Mouse (Mus musculus) G1E (cell line): ENCODE results near the gene Slc35f6. TPM values are rescaled to one million over a fixed set of nuclear protein-coding genes. Genes with fewer than 3 reads are reported as not detected.
"Not testable (repeated sequence)": the region's sequence is repeated elsewhere in the genome, so short reads cannot be mapped to it uniquely, and the experiment has no call there.

ENCODE experiments used
- ATAC-seq: 2 replicates; pipeline ENCODE4 v1.8.0; 2016; ENCODE audit warnings: mild to moderate bottlenecking; ENCODE audit not compliant: insufficient number of reproducible peaks, poor library complexity, low FRiP score, severe bottlenecking; ENCODE audit errors: extremely low read depth
- DNase-seq: peaks from one replicate; pipeline ENCODE4 v3.0.0; 2012; ENCODE audit warnings: low spot score
- H3K27me3 ChIP-seq: 2 replicates; pipeline ENCODE4 v1.6.1; 2012; ENCODE audit warnings: mild to moderate bottlenecking, low read length, inconsistent platforms; ENCODE audit not compliant: insufficient read depth
- H3K36me3 ChIP-seq: replicated peaks from 2 replicates; pipeline ENCODE3; 2012; ENCODE audit warnings: mild to moderate bottlenecking, inconsistent platforms
- H3K4me1 ChIP-seq: 2 replicates; pipeline ENCODE4 v1.6.1; 2012; ENCODE audit warnings: low read depth, low read length, inconsistent platforms, mixed read lengths; ENCODE audit not compliant: insufficient read depth
- H3K4me3 ChIP-seq: 2 replicates; pipeline ENCODE4 v1.5.1; 2012; ENCODE audit warnings: low read depth, mild to moderate bottlenecking, inconsistent platforms, low read length, moderate library complexity, mixed read lengths
- H3K9me3 ChIP-seq: replicated peaks from 2 replicates; pipeline ENCODE4 v1.6.1; 2012; ENCODE audit warnings: inconsistent platforms
- CTCF ChIP-seq: IDR thresholded peaks from 2 replicates; pipeline ENCODE4 v1.5.1; 2012; ENCODE audit warnings: low read depth, low read length, inconsistent platforms, mixed read lengths
- GATA1 ChIP-seq: IDR thresholded peaks from 2 replicates; pipeline ENCODE4 v1.6.1; 2012; ENCODE audit warnings: borderline replicate concordance, low read length, inconsistent platforms, mixed read lengths
- GATA2 ChIP-seq: IDR thresholded peaks from 2 replicates; pipeline ENCODE4 v1.6.1; 2012; ENCODE audit warnings: low read depth, low read length, inconsistent platforms, borderline replicate concordance
- POLR2AphosphoS5 ChIP-seq: IDR thresholded peaks from 2 replicates; pipeline ENCODE4 v1.6.1; 2012; ENCODE audit warnings: low read depth, low read length, inconsistent platforms; ENCODE audit not compliant: insufficient replicate concordance
- TAL1 ChIP-seq: conservative IDR thresholded peaks from 2 replicates; pipeline ENCODE4 v1.6.1; 2012; ENCODE audit warnings: low read depth, low read length, inconsistent platforms, mixed read lengths
- polyA plus RNA-seq: library from polyadenylated mRNA; stranded (reverse); fragments of >175 nt; gene quantifications from 2 replicates; pipeline ENCODE4 v1.2.3, GENCODE M21; 2012
- total RNA-seq, 2 experiments: library from RNA; stranded (forward) in 1 of 2; stranded (reverse) in 1 of 2; fragments of 200-1000 nt in 1 of 2; fragments of >200 nt in 1 of 2; fragmentation: Nextera tagmentation in 1 of 2; gene quantifications; 2 replicates each; pipeline ENCODE4 v1.2.3; 2014 to 2017

Gene Slc35f6
- total and polyA plus RNA-seq, 3 experiments = 10.6 to 15.3 (median 11.9) TPM

GRCm38 (mm10) chr5:30686781-30687180 lies 39.0 kb downstream of the Slc35f6 start:
- Histone ChIP-seq H3K27me3 (peaks cover 9% of the 10 kb centered on the region), H3K36me3 (no peaks in the 10 kb centered on the region), H3K4me3 (no peak overlapping the region), H3K9me3 (no peaks in the 10 kb centered on the region), H3K4me1 (no peaks in the 10 kb centered on the region)
- ATAC-seq (no peak), DNase-seq (no peak)
- TF ChIP-seq POLR2AphosphoS5 (no peak), CTCF (peak; percentile 26; the same call in 1 of the 2 replicates)

- Histone ChIP-seq H3K4me3 (no peak overlapping the region), H3K4me1 (peaks cover 2% of the 10 kb centered on the region; the same call in 1 of the 2 replicates), H3K36me3 (no peaks in the 10 kb centered on the region), H3K27me3 (peaks cover 12% of the 10 kb centered on the region; the same call in 1 of the 2 replicates), H3K9me3 (no peaks in the 10 kb centered on the region)
- TF ChIP-seq GATA1 = no peak
- no peak for TF ChIP-seq CTCF
- TF ChIP-seq GATA2 = no peak
- no peak for TF ChIP-seq TAL1
- no peak for TF ChIP-seq POLR2AphosphoS5
- DNase-seq (no peak), ATAC-seq (no peak)
These were observed 52.7 kb downstream of the Slc35f6 start for GRCm38 (mm10) chr5:30700361-30701000.

- H3K9me3 ChIP-seq, H3K4me3 ChIP-seq, DNase-seq, H3K4me1 ChIP-seq, H3K36me3 ChIP-seq, ATAC-seq: not testable (repeated sequence)
- H3K27me3 ChIP-seq = peaks cover 11% of the 10 kb centered on the region; the same call in 1 of the 2 replicates
These were observed 53.6 kb downstream of the Slc35f6 start for GRCm38 (mm10) chr5:30701373-30701772.

GRCm38 (mm10) chr5:30701866-30702265 lies 54.1 kb downstream of the Slc35f6 start:
- Histone ChIP-seq H3K36me3 (no peaks in the 10 kb centered on the region), H3K4me1 (peaks cover 2% of the 10 kb centered on the region), H3K27me3 (peaks cover 13% of the 10 kb centered on the region), H3K4me3 (no peak overlapping the region), H3K9me3 (peaks cover under 1% of the 10 kb centered on the region)
- ATAC-seq (no peak), DNase-seq (no peak)
- TF ChIP-seq GATA1 = no peak
- TF ChIP-seq CTCF = no peak
- no peak for TF ChIP-seq POLR2AphosphoS5
- no peak for TF ChIP-seq GATA2
- no peak for TF ChIP-seq TAL1

Other genes starting within 250 kb of the Slc35f6 start
- not detected in 2 replicates for gene Otof, start 186.0 kb upstream of the Slc35f6 start, total RNA-seq (2014; fragmentation: Nextera tagmentation)
- under 0.01 TPM in 2 replicates for gene Otof, start 186.0 kb upstream of the Slc35f6 start, total RNA-seq (2017)
- not detected in 2 replicates for gene Otof, start 186.0 kb upstream of the Slc35f6 start, polyA plus RNA-seq
- not detected in 2 replicates for gene 1700001C02Rik, start 181.9 kb upstream of the Slc35f6 start, total RNA-seq (2014; fragmentation: Nextera tagmentation)
- gene 1700001C02Rik, start 181.9 kb upstream of the Slc35f6 start, total RNA-seq (2017) = not detected in 2 replicates
- not detected in 2 replicates for gene 1700001C02Rik, start 181.9 kb upstream of the Slc35f6 start, polyA plus RNA-seq
- not detected in 2 replicates for gene Cib4, start 102.1 kb upstream of the Slc35f6 start, total RNA-seq (2014; fragmentation: Nextera tagmentation)
- gene Cib4, start 102.1 kb upstream of the Slc35f6 start, total RNA-seq (2017) = not detected in 2 replicates
- gene Cib4, start 102.1 kb upstream of the Slc35f6 start, polyA plus RNA-seq = not detected in 2 replicates
- not detected in 2 replicates for gene Kcnk3, start 59.8 kb upstream of the Slc35f6 start, total RNA-seq (2014; fragmentation: Nextera tagmentation)
- gene Kcnk3, start 59.8 kb upstream of the Slc35f6 start, total RNA-seq (2017) = 0.06 and 0.16 TPM in 2 replicates
- not detected in 2 replicates for gene Kcnk3, start 59.8 kb upstream of the Slc35f6 start, polyA plus RNA-seq
- gene Cenpa, start 18.8 kb downstream of the Slc35f6 start, total RNA-seq (2014; fragmentation: Nextera tagmentation) = 165 and 203 TPM in 2 replicates
- 113 and 114 TPM in 2 replicates for gene Cenpa, start 18.8 kb downstream of the Slc35f6 start, total RNA-seq (2017)
- gene Cenpa, start 18.8 kb downstream of the Slc35f6 start, polyA plus RNA-seq = 307 and 368 TPM in 2 replicates
- gene Dpysl5, start 63.6 kb downstream of the Slc35f6 start, total RNA-seq (2014; fragmentation: Nextera tagmentation) = not detected in 2 replicates
- gene Dpysl5, start 63.6 kb downstream of the Slc35f6 start, total RNA-seq (2017) = under 0.01 and 0.49 TPM in 2 replicates
- not detected in 2 replicates for gene Dpysl5, start 63.6 kb downstream of the Slc35f6 start, polyA plus RNA-seq
- not detected in 2 replicates for gene Mapre3, start 166.7 kb downstream of the Slc35f6 start, total RNA-seq (2014; fragmentation: Nextera tagmentation)
- gene Mapre3, start 166.7 kb downstream of the Slc35f6 start, total RNA-seq (2017) = 0.12 and 0.27 TPM in 2 replicates
- not detected in 2 replicates for gene Mapre3, start 166.7 kb downstream of the Slc35f6 start, polyA plus RNA-seq
- gene Tmem214, start 220.1 kb downstream of the Slc35f6 start, total RNA-seq (2014; fragmentation: Nextera tagmentation) = 17.9 and 36.0 TPM in 2 replicates
- gene Tmem214, start 220.1 kb downstream of the Slc35f6 start, total RNA-seq (2017) = 19.2 and 19.6 TPM in 2 replicates
- 21.5 and 26.7 TPM in 2 replicates for gene Tmem214, start 220.1 kb downstream of the Slc35f6 start, polyA plus RNA-seq
- 31.2 and 48.5 TPM in 2 replicates for gene Agbl5, start 240.8 kb downstream of the Slc35f6 start, total RNA-seq (2014; fragmentation: Nextera tagmentation)
- 9.9 and 13.0 TPM in 2 replicates for gene Agbl5, start 240.8 kb downstream of the Slc35f6 start, total RNA-seq (2017)
- gene Agbl5, start 240.8 kb downstream of the Slc35f6 start, polyA plus RNA-seq = 65.8 and 85.9 TPM in 2 replicates